Mouse (Mus musculus): ENCODE data around the gene Dnajc11. TPM values are rescaled to one million over a fixed set of nuclear protein-coding genes. Genes with fewer than 3 reads are reported as not detected.

Dnajc11 gene
- total RNA-seq, 2 experiments from 2014 or later, result 93.5 to 95.9 TPM

- DNase-seq, result no peak
These were observed 52.4 kb downstream of the Dnajc11 start for GRCm38 (mm10) chr4:151985886-151986285.

GRCm38 (mm10) chr4:151986650-151987049 lies 53.2 kb downstream of the Dnajc11 start:
- no peak for DNase-seq

DNA sequence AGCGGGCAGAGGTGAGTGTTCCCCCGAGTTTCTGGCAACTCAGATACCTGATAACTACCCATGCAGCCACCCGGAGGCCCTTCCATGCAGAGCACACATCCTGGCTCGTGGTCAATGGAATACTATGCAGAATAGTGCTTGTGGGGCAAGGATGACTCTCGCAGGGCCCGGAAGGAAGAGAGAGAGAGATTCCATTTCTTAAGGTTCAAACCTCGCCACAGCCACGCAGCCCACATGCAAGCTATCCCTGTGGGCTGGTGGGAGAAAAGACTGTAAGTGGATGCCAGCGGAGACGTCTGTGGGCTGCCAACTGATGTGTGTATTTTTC lies 54.5 kb downstream of the Dnajc11 start:
- DNase-seq, result no peak

GRCm38 (mm10) chr4:151988342-151989109 lies 55.0 kb downstream of the Dnajc11 start, which contains the start of gene Thap3:
Gene Thap3 (minus strand): TSS chr4:151988997.
- peak; percentile 91 to 94 for DNase-seq

GRCm38 (mm10) chr4:151989110-151989488 lies 55.6 kb downstream of the Dnajc11 start:
- no peak for DNase-seq

DNA sequence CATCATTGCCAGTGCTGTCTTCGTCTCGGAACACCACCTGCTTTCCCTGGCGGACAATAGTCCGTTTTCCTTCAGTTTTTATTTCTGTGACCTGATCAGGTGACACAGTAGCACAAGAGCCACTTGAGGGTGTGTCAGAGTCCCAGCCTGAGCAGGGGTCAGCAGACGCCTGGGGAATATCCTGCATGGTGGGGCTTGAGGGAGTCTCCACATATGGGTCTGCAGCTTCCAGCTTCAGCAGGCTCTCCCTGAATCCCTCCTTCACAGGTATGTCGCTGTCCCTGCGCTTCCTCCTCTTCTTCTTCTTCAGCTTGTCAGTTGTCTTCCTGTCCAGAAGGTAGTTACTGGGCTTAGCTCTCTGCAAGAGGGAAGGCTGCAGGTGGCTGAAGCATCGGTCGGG lies 58.6 kb downstream of the Dnajc11 start:
- no peak for DNase-seq

DNA sequence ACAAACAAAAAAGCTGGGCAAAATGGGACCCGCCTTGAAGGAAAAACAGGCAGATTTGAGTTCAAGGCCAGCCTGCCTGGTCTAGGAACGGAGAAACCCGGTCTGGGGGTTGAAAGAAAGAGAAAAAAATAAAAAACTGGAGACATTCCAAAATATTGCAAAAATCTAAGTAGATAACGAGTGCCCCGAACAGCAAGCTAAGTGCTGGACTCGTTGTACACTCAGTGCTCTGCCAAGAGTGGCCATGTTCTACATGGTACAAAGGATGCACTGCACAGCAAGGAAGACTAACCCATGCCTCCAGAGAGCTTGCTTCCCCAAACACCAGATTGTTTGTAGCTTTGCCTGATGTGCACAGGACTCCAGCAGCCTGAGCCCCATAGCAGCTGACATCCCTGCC lies 59.5 kb downstream of the Dnajc11 start:
- DNase-seq, result no peak

DNA sequence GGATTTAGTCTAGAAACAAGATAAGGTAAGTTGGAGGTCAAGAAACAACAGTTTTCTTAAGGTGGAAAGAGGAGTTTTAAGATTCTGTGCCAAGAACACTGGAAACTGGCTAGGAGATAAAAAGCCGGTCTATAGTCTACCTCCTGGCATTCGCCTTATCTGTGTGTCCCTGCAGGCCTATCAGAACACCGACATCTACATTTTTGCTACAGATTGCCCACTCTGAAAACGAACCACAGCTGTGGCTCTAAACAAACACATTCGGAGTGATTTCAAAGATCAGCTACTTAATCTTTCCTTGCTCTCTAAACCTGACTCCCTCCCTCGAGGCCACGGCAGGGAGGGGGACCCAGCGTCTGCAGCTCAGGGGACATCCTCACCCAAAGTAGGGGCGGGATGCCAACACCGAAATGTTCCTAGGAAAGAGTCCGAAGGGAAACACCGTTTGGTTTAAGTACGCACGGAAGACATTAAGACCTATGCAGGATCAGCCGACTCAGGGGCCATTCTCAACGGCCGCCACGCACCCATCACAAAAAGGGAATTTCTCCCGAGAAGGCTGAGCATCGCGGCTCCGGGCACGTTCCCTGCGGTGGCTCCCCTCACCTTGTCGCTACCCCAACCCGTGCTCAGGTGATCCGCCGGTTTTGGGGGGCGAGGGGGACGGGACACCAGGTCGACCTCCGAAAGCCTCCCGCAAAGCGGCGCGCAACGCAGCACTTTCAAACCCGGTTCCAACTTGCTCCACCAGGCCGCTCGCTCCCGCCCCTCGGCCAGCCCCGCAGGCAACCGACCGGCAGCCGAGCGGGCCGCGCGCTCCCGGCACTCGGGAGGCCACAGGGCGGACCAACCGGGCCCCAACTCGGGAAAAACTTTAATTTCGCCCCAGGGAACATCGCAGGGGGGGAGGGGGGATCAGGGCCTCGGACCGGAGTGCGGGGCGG lies 61.0 kb downstream of the Dnajc11 start:
- DNase-seq, result peak; percentile 54 to 70

- DNase-seq, result peak; percentile 39 to 62
These were observed 62.1 kb downstream of the Dnajc11 start for GRCm38 (mm10) chr4:151995371-151996172.

DNA sequence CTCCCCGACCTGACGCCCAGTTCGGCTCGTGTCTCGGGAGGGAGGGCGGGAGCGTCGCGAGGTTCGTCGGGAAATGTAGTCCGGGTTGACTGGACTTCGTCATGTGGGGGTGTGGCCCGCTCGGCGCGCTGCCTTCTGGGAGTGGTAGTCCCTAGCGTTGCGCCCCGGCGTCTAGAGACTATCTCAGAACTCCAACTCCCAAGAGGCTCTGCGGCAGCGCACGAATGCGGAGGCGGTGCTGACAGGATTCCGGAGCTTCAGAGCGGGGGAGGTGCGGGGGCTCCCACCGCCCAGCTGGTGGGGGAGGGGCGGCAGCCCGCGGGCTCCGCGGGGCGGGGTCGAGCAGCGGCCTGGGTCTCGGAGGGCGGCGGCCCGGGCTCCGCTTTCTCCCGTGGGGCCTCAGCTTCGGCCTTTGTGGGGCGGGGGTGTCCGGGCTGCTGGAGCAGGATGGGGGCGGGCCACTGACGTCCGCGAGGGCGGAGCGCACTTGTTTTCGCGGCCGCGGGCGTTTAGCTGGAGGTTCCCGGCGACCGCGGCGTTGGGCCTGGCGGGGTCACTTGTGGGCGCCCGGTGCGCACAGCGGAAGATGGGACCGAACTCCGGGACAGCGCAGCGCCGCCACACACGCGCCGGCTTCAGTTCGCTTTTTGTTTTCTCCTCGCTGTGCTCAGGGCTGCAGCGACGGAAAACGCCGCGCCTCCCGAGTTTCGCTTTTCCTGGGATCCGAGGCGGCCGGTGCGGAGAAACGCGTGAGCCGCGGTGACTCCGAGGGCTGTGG lies 62.9 kb downstream of the Dnajc11 start, which contains the start of gene Phf13:
Gene Phf13 (minus strand): TSS at position 86 of the 778 bp plus-strand sequence.
- DNase-seq, result peak; percentile 99

GRCm38 (mm10) chr4:151996951-151997222 lies 63.4 kb downstream of the Dnajc11 start:
- DNase-seq, result no peak

- DNase-seq, result no peak
These were observed 64.2 kb downstream of the Dnajc11 start for GRCm38 (mm10) chr4:151997701-151998100.

- no peak for DNase-seq
These were observed 66.0 kb downstream of the Dnajc11 start for GRCm38 (mm10) chr4:151999481-151999880.

DNA sequence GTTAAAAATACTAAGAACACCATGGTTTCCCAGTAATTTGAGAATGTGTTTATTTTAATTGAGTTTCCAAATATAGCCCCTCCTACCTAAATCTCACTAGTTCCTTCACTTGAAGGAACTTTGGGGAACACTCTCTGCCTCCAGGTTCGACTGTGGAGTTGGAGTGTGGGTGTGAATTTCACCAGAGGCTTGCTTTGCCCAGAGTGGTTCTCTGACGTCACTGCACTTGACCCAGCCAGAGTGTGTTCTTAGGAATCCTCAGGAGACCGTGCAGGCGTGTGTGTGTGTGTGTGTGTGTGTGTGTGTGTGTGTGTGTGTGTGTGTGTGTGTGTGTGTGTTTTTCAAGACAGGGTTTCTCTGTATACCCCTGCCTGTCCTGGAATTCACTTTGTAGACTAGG lies 67.4 kb downstream of the Dnajc11 start:
- DNase-seq, result no peak

GRCm38 (mm10) chr4:152001335-152001734 lies 67.8 kb downstream of the Dnajc11 start:
- DNase-seq, result no peak

DNA sequence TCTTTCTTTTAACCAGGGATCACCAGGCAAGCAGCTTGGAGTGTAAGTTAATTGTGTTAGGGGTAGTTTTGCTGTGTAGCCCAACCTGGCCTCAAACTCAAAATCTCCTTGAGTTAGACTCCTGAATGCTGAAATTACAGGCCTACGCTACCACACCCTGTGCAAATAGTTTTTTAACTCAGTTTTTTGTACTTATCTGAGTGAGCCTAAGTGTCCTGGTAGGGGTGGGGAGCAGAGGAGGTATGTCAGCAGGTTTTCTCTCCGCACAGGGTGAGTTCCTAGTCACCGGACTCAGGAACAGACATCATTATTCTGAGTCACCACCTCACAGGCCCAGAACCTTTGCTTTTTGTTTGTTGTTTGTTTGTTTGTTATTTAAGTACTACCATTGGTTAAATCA lies 68.6 kb downstream of the Dnajc11 start:
- no peak for DNase-seq

DNA sequence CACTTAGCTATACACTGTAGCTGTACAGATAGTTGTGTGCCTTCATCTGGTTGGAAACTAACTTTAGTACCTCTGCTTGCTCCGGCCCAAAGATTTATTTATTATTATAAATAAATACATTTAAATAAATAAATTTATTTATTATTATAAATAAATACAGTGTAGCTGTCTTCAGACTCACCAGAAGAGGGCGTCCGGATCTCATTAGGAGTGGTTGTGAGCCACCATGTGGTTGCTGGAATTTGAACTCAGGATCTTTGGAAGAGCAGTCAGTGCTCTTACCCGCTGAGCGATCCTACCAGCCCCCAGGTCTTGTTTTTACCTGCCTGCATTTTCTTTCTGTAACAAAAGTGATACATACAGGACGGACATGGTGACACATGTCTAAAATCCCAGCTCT lies 72.6 kb downstream of the Dnajc11 start:
- peak in 1 of 2 experiments; percentile 50 for DNase-seq

GRCm38 (mm10) chr4:152006812-152007211 lies 73.3 kb downstream of the Dnajc11 start:
- DNase-seq, result no peak

DNA sequence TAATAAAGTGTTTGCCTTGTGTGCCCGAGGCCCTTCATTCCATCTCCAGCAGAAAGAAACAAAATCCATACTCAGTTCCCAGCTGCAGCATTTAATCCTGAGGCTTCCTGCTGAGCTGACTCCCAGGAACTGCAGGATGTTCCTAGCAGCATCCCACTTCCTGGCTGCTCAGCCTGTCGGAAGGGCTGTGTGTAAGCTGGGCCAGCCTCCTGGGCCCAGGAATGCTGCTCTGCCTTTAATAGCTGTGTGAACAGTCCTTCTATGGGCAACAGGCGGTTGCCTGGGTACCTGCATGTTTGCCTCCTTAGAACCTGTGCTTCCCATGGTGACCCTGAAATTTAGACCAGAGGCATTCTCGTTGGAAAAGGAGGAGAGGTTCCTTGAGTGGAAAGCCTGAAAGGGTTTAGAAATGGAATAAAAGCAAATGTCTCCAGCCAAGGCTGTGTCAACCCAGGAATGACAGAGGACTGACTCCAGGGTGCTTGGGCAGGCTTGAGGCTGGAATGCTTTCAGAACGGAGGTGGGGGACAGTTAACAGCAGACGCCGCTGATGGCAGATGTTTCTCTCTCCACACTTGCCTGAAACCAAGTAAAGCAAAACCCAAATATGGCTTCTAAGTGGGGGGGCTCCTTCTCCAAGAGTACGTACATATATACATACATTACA lies 74.1 kb downstream of the Dnajc11 start:
- DNase-seq, result no peak

DNA sequence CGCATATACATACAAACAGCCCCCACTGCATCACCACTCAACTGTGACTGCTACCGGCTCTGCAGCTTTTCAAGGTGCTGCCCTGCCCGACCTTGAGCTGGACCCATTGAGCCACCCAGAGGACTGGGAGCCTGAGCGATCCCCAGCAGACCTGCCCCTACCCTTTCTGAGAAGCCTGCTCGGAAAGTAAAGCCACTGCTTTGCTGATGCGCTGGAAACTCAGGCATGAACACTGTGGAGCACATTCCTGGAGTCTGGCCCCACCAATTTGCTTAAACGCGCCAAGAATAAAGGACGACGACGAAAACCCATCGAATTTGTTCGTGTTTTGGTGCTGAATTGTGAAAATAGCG lies 74.6 kb downstream of the Dnajc11 start:
- peak in 1 of 2 experiments; percentile 33 for DNase-seq

DNA sequence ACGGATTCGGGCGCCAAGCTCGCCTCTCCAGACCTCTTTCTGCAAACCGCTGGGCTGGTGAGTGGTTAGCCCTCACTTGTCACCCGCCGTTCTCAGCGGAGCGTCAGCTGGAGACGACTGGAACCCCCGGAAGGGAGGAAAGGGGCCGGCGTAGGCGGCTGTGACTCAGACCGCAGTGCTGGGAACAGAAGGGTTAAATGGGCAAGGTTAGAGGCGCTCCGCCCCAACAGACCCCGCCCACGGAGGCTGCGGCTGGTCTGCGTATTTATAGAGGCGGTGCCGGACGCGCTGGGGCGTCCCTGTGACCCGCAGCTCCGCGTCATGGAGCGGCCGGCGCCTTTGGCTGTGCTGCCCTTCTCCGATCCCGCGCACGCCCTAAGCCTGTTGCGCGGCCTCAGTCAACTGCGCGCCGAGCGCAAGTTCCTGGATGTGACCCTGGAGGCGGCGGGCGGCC lies 75.2 kb downstream of the Dnajc11 start, which contains the start of gene Klhl21:
Gene Klhl21 (plus strand): TSS at position 182 of the 454 bp plus-strand sequence.
- peak; percentile 97 to 98 for DNase-seq
